Comparison of ENCODE assay signal across 23 mouse cellular contexts in the genomic region with DNA sequence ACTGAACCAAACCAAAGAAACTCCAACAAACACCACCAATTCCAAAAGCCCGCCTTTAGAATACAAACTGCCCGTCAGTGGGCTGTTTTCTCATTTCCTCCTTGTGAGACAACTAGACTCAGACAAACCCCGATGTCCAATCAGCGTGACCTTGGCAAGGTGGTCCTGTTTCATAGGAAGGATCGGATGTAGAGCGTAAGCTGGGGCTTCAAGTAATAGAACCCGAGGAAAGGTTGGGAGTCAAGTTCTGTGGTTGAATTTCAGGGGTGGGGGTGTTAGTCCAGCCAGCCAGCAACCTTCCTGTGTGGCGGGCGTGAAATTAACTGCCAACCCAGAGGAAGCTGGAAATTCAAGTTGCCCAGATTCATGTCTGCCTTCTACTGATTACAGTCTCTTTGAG. TPM values are rescaled to one million over a fixed set of nuclear protein-coding genes. Genes with fewer than 3 reads are reported as not detected.
A peak's percentile ranks its signal among the peaks of the same experiment; 100 is the strongest.
DNase-seq lines count a peak whose midpoint lies in the region; ATAC-seq and TF ChIP-seq lines count a peak whose summit lies in the region.
"Had no signal": no experiment of that assay in that cellular context is flagged by ENCODE, and none has a peak within 500 bp of the region (broad histone marks: within the 10 kb centered on the region; RNA-seq: fewer than 3 reads in every experiment).

No protein-coding gene starts in this region.

- peak overlapping the region; percentile 74 for H3K4me2 ChIP-seq in kidney, embryonic 15.5 days
- peak overlapping the region; percentile 52 for H3K4me2 ChIP-seq in embryonic facial prominence, embryonic 12.5 days (replicated peaks)
- no peak overlapping the region for H3K4me2 ChIP-seq in hindbrain, embryonic 16.5 days (ENCODE audit: low read length)

- no peaks in the 10 kb centered on the region for H3K36me3 ChIP-seq in kidney, embryonic 15.5 days
- no peaks in the 10 kb centered on the region for H3K36me3 ChIP-seq in embryonic facial prominence, embryonic 12.5 days
- H3K36me3 ChIP-seq in hindbrain, embryonic 16.5 days (ENCODE audit: control insufficient read depth, insufficient read depth, low read length): no peaks in the 10 kb centered on the region
- H3K36me3 ChIP-seq: stomach, embryonic 15.5 days had no signal

- 28% methylated on average over 9 of the region's 9 CpGs for WGBS in kidney, embryonic 15.5 days
- WGBS in embryonic facial prominence, embryonic 12.5 days: 42% methylated on average over 9 of the region's 9 CpGs
- 67% methylated on average over 9 of the region's 9 CpGs for WGBS in hindbrain, embryonic 16.5 days

- H3K9ac ChIP-seq in kidney, embryonic 15.5 days: no peak overlapping the region
- H3K9ac ChIP-seq in embryonic facial prominence, embryonic 12.5 days: no peak overlapping the region
- H3K9ac ChIP-seq in hindbrain, embryonic 16.5 days (ENCODE audit: low read depth, low read length): 0 out of 2 replicates have a peak overlapping the region, but pooled peaks have one; percentile 35
- H3K9ac ChIP-seq: liver, embryonic 14.5 days had no signal

- peaks cover 9% of the 10 kb centered on the region; the same call in 1 of the 2 replicates for H3K27me3 ChIP-seq in kidney, embryonic 15.5 days
- H3K27me3 ChIP-seq in embryonic facial prominence, embryonic 12.5 days: no peaks in the 10 kb centered on the region
- H3K27me3 ChIP-seq in hindbrain, embryonic 16.5 days (replicated peaks; ENCODE audit: control insufficient read depth, insufficient read depth, low read length): no peaks in the 10 kb centered on the region; the same call in 1 of the 2 replicates

- DNase-seq in kidney, adult 18-20 months: no peak
- DNase-seq in brain, embryonic 14.5 days (ENCODE audit: low read depth): peak; percentile 18
- no peak for DNase-seq in right cerebral cortex, adult 2 months (ENCODE audit: low spot score in 2 of 2)
- DNase-seq: adrenal gland, adult 8-10 months; cerebellum, adult 8-10 months; embryo, embryonic 11 days; kidney, postnatal 36 days; left cerebral cortex, postnatal 4 days; spleen, adult 18-20 months; thymus, postnatal 14 days had no signal

- TF ChIP-seq CTCF in brain, embryonic 14.5 days (IDR thresholded peaks at IDR 0.05; ENCODE audit: borderline replicate concordance, extremely low read depth, insufficient read depth, insufficient read length): no peak

- 0 out of 2 replicates have a peak, but pooled peaks have one; percentile 68 for ATAC-seq in kidney, embryonic 15.5 days (replicated peaks; ENCODE audit: low FRiP score)
- ATAC-seq in embryonic facial prominence, embryonic 12.5 days (ENCODE audit: insufficient number of reproducible peaks, insufficient read depth, low FRiP score, low TSS enrichment): no peak
- ATAC-seq in hindbrain, embryonic 16.5 days: no peak
- no peak for ATAC-seq in inflammation-experienced regulatory T-cells, adult 6 months
- ATAC-seq in megakaryocyte-erythroid progenitor cell, adult 5-6 weeks (replicated peaks; ENCODE audit: low FRiP score, low TSS enrichment, poor library complexity, severe bottlenecking): no peak
- ATAC-seq: CD4-positive, CD25-positive, alpha-beta regulatory T cell, adult 4 months; lung, postnatal 0 days had no signal

- peaks cover 28% of the 10 kb centered on the region for H3K4me1 ChIP-seq in kidney, embryonic 15.5 days
- peaks cover 32% of the 10 kb centered on the region for H3K4me1 ChIP-seq in embryonic facial prominence, embryonic 12.5 days
- peaks cover 35% of the 10 kb centered on the region for H3K4me1 ChIP-seq in hindbrain, embryonic 16.5 days (ENCODE audit: control insufficient read depth, insufficient read depth, low read depth, low read length)

- no peaks in the 10 kb centered on the region for H3K9me3 ChIP-seq in kidney, embryonic 15.5 days (replicated peaks)
- no peaks in the 10 kb centered on the region for H3K9me3 ChIP-seq in embryonic facial prominence, embryonic 12.5 days
- H3K9me3 ChIP-seq in hindbrain, embryonic 16.5 days (ENCODE audit: control insufficient read depth, low read length): no peaks in the 10 kb centered on the region
- H3K9me3 ChIP-seq: stomach, embryonic 15.5 days had no signal

- no peak overlapping the region for H3K4me3 ChIP-seq in kidney, embryonic 15.5 days (replicated peaks)
- no peak overlapping the region for H3K4me3 ChIP-seq in embryonic facial prominence, embryonic 12.5 days
- no peak overlapping the region for H3K4me3 ChIP-seq in hindbrain, embryonic 16.5 days (ENCODE audit: low read length)

- no peak for TF ChIP-seq POLR2A in brain, embryonic 14.5 days (IDR thresholded peaks at IDR 0.05; ENCODE audit: borderline replicate concordance, extremely low read depth, insufficient read depth, insufficient read length, poor library complexity, severe bottlenecking)

- H3K27ac ChIP-seq in kidney, embryonic 15.5 days: peak overlapping the region; percentile 88
- no peak overlapping the region for H3K27ac ChIP-seq in embryonic facial prominence, embryonic 12.5 days
- H3K27ac ChIP-seq in hindbrain, embryonic 16.5 days (ENCODE audit: low read depth, low read length): no peak overlapping the region; the same call in 1 of the 2 replicates
- H3K27ac ChIP-seq: liver, embryonic 14.5 days; stomach, embryonic 15.5 days had no signal

RNA-seq across cellular contexts. Expression of a gene that starts 22.9 kb away (rescaled TPM):
- polyA plus RNA-seq in kidney, embryonic 15.5 days (2015; fragmentation: Nextera tagmentation; extraction: Ambion mirVana): 44.2 and 48.3 TPM in 2 replicates
- polyA plus RNA-seq in brain, embryonic 14.5 days (2012; rRNA removed): 210 and 215 TPM in 2 replicates
- polyA plus RNA-seq in embryonic facial prominence, embryonic 12.5 days (2016; fragmentation: Nextera tagmentation; extraction: Ambion mirVana): 46.7 and 48.6 TPM in 2 replicates
- 85.2 and 102 TPM in 2 replicates for polyA plus RNA-seq in hindbrain, embryonic 16.5 days (2015; fragmentation: Nextera tagmentation; extraction: Ambion mirVana)
- 10 to 100 TPM; 14.4 to 17.1 (median 15.4) TPM for polyA plus RNA-seq in inflammation-experienced regulatory T-cells, adult 6 months (2017; shearing (Covaris generic))
- total RNA-seq in megakaryocyte-erythroid progenitor cell, adult 5-6 weeks (2014; fragmentation: Nextera tagmentation): 7.2 TPM in 2 replicates
- total RNA-seq in megakaryocyte-erythroid progenitor cell, adult 5-6 weeks (2017): 8.0 and 10.9 TPM in 2 replicates

RNA-seq across cellular contexts. Expression of a gene that starts 27.2 kb away (rescaled TPM):
- 0.30 and 0.54 TPM in 2 replicates for polyA plus RNA-seq in kidney, embryonic 15.5 days (2015; fragmentation: Nextera tagmentation; extraction: Ambion mirVana)
- polyA plus RNA-seq in brain, embryonic 14.5 days (2012; rRNA removed): 0.37 and 0.64 TPM in 2 replicates
- polyA plus RNA-seq in embryonic facial prominence, embryonic 12.5 days (2016; fragmentation: Nextera tagmentation; extraction: Ambion mirVana): 0.13 TPM in 1 of 2 replicates, not detected in the other
- 2.6 and 2.7 TPM in 2 replicates for polyA plus RNA-seq in hindbrain, embryonic 16.5 days (2015; fragmentation: Nextera tagmentation; extraction: Ambion mirVana)
- polyA plus RNA-seq in inflammation-experienced regulatory T-cells, adult 6 months (2017; shearing (Covaris generic)): not detected
- total RNA-seq in megakaryocyte-erythroid progenitor cell, adult 5-6 weeks (2014; fragmentation: Nextera tagmentation): not detected in 2 replicates
- total RNA-seq in megakaryocyte-erythroid progenitor cell, adult 5-6 weeks (2017): not detected in 2 replicates
- total RNA-seq: adrenal gland, adult 8-10 months; MEL; neutrophil, adult 5-6 weeks had no signal
- polyA plus RNA-seq: CD4-positive, CD25-positive, alpha-beta regulatory T cell, adult 4 months; gonadal fat pad, adult 2 months; heart, embryonic 14.5 days; liver, embryonic 14.5 days; lung, postnatal 0 days had no signal

RNA-seq across cellular contexts. Expression of a gene that starts 34.6 kb away (rescaled TPM):
- 1.2 and 2.1 TPM in 2 replicates for polyA plus RNA-seq in kidney, embryonic 15.5 days (2015; fragmentation: Nextera tagmentation; extraction: Ambion mirVana)
- 0.10 and 0.14 TPM in 2 replicates for polyA plus RNA-seq in brain, embryonic 14.5 days (2012; rRNA removed)
- polyA plus RNA-seq in embryonic facial prominence, embryonic 12.5 days (2016; fragmentation: Nextera tagmentation; extraction: Ambion mirVana): 0.38 and 0.61 TPM in 2 replicates
- polyA plus RNA-seq in hindbrain, embryonic 16.5 days (2015; fragmentation: Nextera tagmentation; extraction: Ambion mirVana): 1.6 and 1.9 TPM in 2 replicates
- under 1 TPM in 1 of 3 experiments, not detected in 2; 0.66 TPM for polyA plus RNA-seq in inflammation-experienced regulatory T-cells, adult 6 months (2017; shearing (Covaris generic))
- total RNA-seq in megakaryocyte-erythroid progenitor cell, adult 5-6 weeks (2014; fragmentation: Nextera tagmentation): not detected in 2 replicates
- not detected in 2 replicates for total RNA-seq in megakaryocyte-erythroid progenitor cell, adult 5-6 weeks (2017)
- total RNA-seq: MEL; neutrophil, adult 5-6 weeks had no signal
- polyA plus RNA-seq: CD4-positive, CD25-positive, alpha-beta regulatory T cell, adult 4 months; liver, embryonic 14.5 days had no signal
